Mouse (Mus musculus): ENCODE results near the gene Snai3. TPM values are rescaled to one million over a fixed set of nuclear protein-coding genes. Genes with fewer than 3 reads are reported as not detected.

Snai3 gene
- total RNA-seq, 2 experiments from 2014 or later: 5.7 to 14.7 TPM

DNA sequence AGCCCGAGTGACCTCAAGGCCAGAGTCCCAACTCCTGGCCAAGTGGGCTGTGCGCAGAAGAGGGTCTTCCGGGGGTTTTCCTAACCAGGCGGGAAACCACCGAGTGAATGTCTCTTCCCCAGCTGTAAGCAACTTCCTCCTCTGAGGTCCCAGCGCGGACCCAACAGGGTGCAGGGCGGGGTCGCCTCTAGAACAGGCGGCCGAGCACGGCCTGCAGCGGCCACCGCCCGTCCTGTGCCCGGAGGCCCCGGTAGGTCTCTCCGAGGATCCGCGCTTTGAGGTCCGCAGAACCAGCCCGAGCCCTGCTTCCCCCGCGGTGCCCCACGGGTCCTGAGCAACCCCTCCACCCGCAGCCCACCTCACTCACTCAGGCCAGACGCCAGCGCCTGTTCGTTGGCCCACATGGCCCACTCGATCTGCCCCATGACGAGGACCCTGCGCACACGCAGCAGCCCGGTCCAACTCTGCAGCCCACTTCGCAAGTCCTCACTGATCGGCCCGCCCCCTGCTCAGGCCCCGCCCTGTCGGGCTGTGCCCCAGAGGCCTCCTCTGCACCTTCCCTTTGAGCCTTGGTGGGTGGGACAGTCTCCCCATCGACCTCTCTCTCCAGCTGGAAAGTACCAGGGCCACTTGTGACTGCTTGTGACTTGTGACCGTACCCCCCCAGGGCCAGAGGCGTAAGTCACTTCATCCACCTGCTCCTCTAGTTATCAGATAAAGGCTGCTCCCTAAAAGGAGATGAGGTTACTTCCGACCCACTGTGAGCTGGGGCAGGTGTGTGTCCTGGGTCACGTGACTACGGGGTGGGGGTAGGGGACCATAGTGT is 27.9 kb downstream of the Snai3 start, which contains the start of gene Cyba:
Cyba (minus strand) TSS at position 488 of the 826 bp plus-strand sequence.
- DNase-seq (ENCODE audit: low spot score): peak; percentile 70

DNA sequence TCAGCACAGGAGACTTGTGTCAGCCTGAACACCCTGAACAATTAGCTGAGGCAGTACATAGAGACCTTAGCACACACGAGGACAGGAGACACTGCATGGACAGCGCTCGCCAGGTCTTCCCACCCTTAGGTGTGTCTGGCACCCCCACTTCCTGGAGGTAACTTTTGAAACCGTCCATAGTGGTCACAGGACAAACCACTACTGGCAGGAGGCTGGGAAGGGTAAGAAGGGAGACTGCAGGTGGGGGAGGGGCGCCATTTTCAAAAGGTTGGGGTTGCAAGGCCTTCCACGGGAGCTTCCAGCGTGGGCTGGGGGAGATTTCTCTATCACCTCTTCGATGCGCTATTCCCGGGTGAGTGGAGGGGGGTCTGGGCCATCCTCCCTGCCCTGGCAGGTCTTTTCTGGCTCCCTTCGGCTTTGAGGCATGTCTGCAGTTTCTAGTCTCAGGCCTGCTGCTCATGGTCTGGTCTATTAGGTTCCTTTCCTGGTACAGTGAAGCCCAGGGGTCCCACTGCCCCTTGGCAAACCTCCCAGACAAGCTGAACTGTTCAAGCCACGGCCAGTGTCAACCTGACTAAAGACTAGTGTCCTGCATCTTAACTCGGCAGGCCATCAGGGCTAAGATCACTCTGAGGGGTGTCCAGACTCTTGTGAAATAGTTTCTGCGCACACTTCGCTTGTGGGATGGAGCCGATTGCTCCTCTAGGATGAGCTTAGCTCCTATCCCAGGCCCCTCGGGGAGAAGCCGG is 28.7 kb downstream of the Snai3 start:
- no peak for DNase-seq (ENCODE audit: low spot score)

DNA sequence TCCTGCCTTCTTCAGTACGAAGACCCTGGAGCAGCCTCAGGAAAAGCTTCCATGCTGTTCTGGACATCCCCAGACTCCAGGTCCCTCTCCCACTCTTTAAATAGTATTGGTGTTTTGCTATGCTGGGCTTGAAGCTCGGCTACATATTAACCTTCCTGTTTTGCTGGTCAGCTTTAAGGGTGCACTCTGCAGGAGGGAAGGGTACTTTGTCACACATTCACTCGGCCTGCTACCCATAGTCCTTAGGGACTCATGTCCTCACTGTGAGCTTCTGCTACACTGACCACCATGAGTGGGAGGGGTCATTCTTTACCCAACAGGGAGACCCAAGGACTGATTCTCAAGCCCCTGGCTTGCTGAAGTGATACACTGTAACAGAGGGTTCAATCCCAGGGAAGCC is 29.9 kb downstream of the Snai3 start:
- no peak for DNase-seq (ENCODE audit: low spot score)

DNA sequence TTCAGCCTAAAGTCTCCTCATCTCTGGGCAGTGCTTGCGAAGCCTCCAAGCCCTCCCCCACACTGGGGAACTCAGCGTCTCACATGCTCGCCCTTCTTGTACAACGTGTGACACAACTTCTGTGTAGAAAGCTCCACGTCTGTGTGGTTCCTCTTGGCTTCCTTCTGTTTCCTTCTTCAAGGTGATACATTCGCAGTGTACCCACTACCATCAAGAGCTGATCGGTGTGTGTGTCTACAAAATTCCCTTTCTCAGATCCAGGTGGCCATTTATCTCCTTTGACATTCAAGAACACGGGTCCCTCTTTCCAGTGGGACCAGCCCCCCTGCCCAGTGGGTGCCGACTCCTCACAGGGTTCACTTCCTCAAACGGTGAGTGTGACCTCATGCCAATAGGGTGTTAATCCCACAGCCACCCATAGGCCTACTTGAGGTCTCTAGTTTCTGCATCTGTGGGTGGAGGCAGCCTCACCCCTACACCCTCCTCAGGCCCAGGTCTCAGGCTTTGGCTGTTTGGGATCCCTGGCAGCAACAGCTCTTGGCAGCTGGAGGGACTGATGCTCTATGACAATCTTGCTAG is 30.4 kb downstream of the Snai3 start:
- DNase-seq (ENCODE audit: low spot score): no peak

DNA sequence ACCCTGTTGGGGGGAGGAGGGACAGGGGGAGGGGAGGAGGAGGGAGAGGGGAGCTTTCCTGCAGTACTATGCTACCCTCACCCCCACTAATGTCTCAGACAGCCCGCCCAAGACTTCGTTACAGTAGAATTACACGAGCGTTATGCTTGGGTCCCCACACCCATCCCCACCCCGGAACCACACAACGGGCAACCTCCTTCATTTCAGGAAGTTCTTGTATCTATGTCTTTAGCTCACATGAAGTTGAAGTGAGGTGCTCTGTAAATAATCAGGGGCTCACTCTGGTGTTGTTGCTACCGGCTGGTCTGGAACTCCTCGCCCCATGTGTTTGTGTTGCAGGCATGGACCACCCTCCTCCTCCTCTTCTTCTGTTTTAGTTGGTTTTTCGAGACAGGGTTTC is 32.4 kb downstream of the Snai3 start:
- DNase-seq (ENCODE audit: low spot score): no peak

DNA sequence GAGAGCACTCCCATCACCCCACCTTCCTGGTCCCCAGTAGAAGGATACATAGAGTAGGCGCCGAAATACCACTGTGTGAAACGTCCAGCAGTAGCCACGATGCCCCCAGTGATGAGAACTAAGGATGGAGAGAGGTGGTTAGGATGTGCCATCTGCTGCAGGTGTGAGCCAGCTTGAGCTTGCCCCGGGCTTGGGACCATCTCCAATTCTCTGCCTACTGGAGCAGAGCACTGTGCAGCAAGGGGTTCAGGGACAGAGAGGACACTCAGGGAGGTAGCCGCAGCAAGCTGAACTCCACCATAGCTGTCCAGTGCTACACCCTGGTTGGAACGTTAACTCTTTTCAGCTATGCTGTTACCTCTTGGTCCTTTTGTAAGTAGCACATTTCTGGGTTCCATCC is 32.9 kb downstream of the Snai3 start:
- DNase-seq (ENCODE audit: low spot score): no peak

DNA sequence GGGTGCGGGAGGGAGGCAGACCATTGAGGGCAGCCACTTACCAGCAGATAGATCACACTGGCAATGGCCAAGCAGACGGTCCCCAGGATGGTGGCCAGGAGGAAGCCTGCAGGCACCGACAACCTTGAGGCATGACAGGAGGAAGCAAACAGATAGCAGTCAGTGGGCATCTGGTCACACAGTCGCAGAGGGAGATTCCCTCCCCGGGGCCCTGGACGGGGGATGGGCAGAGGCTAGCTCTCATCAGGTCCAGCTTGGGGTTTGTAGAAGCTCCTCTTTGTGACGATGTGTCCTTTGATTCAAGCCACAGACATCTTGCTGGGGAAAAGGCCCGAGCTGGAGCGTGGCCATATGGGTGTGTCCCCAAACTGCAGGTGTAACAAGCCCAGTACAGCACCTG is 34.4 kb downstream of the Snai3 start:
- DNase-seq (ENCODE audit: low spot score): no peak

DNA sequence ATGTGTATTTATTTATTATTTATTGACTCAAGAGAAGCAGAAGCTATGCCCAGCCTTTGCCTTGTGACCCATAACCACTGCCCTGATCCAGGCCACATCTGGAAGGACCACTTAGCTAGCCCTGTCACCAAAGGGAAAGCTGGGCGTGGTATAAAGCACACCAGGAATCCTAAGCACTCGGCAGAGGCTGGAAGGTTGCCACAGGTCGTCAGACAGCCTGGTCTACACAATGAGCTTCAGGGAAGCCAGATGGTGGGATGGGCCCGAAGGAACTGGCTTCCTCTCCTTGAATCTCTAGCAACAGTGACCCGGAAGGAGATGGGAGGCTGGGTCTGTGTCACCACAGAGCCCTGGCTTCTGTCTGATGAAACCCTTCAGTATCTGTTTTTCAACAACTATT is 36.9 kb downstream of the Snai3 start:
- DNase-seq (ENCODE audit: low spot score): peak; percentile 24

DNA sequence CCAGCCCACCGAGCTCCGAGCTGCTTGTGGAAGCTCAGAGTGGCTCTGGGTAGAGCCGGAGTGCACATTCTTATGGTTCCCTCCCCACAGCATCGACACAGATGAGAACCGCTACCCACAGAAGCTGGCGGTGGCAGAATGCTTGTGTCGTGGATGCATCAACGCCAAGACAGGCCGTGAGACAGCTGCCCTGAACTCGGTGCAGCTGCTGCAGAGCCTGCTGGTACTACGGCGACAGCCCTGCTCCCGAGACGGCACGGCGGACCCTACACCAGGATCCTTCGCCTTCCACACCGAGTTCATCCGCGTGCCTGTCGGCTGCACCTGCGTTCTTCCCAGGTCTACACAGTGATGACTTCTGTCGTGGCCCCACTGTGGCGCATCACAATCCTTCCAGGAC is 37.3 kb downstream of the Snai3 start:
- no peak for DNase-seq (ENCODE audit: low spot score)

DNA sequence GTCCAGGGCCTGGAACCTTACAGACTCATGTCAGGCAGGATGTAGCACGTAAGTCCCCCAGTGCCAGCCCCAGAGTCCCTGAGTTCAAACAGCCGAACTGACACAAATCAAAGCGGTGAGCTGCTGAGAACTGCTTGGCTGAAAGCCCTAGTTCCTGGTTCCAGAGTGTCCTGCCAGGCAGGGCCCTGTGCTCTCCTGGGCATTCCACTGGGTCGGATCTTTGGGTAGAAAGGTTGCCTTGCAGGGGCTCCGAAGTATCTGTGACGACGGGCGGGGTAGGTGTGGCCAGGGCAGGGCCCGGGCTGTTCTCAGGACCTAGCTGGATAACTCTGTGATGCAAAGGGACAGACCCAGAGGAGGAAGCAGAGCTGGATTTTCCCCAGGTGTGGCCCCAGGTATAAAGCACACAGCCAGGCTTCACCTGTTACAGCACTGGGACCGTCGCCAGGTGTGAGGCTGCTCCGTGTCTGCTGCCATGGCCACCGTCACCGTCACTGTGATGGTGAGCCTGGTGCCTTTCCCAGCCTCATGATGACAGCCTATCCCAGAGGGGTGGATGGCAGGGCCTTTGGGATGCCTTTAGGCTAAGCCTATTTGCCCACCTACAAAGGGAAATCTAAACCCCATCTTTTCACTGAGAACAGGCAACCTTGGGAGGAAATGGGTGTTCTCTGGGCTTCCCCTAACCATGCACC is 39.0 kb downstream of the Snai3 start, which contains the start of gene Il17c:
Il17c (plus strand) TSS at position 645 of the 695 bp plus-strand sequence.
- no peak for DNase-seq (ENCODE audit: low spot score)

DNA sequence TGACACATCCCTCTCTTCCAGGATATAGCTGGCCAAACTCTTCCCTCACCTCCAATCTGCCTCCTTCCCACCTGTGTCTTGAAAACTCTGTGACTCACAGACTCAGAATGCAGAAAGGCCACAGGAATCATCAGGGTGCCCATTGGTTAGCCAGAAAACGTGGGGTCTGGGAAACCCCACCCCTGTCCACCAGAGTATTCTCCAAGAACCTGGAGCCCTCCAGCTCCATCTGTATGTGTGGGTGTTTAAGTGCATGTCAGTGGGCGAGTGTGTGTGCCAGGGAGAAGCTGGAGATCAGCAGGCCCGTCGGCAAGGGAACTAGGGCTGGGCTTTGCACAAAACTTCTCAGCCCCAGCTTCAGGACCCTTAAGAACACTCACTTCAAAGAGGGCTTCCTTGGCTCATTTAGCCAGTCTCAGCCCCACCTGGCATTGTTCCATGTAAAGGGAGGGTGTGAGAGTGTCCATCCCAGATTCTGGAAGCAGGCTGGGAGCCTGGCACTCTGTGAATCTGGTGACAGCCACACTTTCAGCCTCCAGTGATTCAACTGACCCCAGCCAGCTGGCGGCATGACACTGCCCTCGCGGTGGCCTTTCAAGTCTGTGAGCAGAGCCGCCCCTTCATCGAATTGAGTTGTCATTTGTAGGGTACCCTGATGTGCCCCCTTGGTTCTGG is 40.5 kb downstream of the Snai3 start:
- DNase-seq (ENCODE audit: low spot score): no peak

DNA sequence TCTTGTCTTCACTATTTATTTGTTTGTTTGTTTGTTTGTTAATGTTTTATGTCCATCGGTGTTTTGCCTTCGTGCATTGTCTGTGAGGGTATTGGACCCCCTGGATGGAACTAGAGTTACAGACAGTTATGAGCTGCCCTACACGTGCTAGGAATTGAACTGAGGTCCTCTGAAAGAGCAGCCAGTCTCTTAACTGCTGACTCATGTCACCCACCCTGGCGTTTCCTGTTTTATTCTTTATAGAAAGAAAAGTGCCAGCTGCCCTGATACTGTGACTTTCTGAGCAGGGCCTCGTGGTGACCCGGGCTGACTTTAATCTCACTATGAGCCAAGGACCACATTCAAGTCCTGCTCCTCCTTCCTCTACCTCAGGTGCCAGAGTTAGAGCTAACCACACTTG is 45.0 kb downstream of the Snai3 start:
- no peak for DNase-seq (ENCODE audit: low spot score)

DNA sequence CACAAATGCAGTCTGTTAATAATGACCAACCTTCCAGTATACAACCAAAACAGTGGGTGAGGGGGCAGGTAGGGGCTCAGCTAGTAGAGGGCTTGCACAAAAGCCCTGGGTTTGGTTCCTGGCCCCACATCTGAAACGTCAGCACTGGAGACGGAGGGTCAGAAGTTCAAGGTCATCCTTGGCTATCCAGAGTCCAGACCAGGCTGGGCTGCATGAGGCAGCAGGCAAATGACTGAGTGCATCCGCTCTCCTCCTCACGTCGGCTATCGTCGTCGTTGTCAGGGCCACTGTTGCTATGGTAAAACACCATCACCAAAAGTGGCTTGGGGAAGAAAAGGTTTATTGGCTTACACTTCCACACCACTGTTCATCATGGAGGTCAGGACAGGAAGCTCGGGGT is 46.2 kb downstream of the Snai3 start:
- no peak for DNase-seq (ENCODE audit: low spot score)

DNA sequence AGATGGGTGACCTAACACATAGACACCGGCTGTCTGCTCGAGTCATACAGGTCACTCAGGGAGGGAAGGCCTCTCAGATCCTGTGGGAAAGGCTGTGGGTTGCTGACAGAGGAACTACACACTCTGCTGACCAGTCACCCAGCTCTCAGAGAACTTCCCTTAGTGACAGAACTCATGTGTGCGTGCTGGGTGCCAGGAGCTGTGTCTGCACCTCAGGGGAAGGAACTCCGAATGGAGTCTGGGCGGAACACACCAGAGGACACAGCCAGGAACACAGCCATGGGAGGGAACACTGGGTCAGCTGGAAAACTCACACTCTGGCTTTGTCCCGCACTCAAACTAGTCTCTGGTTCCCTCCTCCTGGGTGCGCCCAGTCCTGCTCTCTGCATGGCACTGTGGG is 52.9 kb downstream of the Snai3 start:
- peak; percentile 27 for DNase-seq (ENCODE audit: low spot score)

DNA sequence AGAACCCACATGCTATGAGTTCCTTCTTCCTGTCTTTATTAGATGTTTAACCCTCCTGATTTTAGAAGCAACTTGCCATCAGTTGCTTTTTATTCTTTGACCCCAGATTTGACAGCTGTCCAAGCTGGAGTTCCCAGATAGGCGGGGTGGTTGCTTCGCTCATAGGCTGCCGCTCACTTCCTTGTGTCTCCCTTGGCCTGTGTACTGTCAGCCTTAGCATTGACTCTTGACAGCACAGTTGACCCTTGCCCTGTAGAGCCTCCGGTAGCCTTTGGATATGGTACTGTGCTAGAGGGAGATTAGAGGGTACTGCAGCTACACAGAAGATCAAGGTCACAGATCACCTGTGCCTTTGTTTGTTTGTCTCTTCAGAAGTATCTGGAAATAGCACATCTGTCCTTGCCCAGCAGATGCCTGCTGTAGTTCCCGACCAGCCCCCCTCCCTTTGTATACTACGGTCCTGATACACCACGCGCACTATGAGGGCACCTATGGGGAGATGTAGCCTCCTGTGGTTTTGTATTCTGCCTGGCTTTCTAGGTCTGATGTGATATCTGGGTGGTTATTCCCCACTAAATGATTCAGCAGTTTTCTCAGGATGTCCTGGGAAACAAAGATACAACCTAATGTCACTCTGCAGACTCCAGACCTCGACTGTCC is 55.3 kb downstream of the Snai3 start:
- DNase-seq (ENCODE audit: low spot score): no peak

Small RNA genes within 50 kb of the gene (microRNA-seq; reads per million reads assigned to microRNA genes)
- not detected for gene Gm24366

Other genes with a start within 250 kb of the Snai3 start
- 1 to 10 TPM; 6.6 to 7.5 TPM for gene Zfpm1, start 178.6 kb downstream of the Snai3 start, total RNA-seq (2021)
- not detected for gene Trhr2, start 100.0 kb downstream of the Snai3 start, total RNA-seq (2021)
- gene Zc3h18, start 84.1 kb downstream of the Snai3 start, total RNA-seq (2021): 10 to 100 TPM; 26.5 to 27.9 TPM
- not detected for gene Il17c, start 38.7 kb downstream of the Snai3 start, total RNA-seq (2021)
- gene Cyba, start 27.8 kb downstream of the Snai3 start, total RNA-seq (2021): 1 to 10 TPM; 4.5 to 8.6 TPM
- gene Mvd, start 17.3 kb downstream of the Snai3 start, total RNA-seq (2021): 1 to 10 TPM; 3.9 to 5.6 TPM
- 10 to 100 TPM; 35.0 to 37.7 TPM for gene Rnf166, start 15.3 kb upstream of the Snai3 start, total RNA-seq (2021)
- 1 to 10 TPM; 6.3 to 7.6 TPM for gene Ctu2, start 15.4 kb upstream of the Snai3 start, total RNA-seq (2021)
- 10 to 100 TPM; 11.5 to 13.2 TPM for gene Piezo1, start 90.6 kb upstream of the Snai3 start, total RNA-seq (2021)
- under 1 TPM; 0.30 to 0.66 TPM for gene Cdt1, start 107.3 kb upstream of the Snai3 start, total RNA-seq (2021)
- gene Aprt, start 116.2 kb upstream of the Snai3 start, total RNA-seq (2021): 10 to 100 TPM; 39.6 to 40.1 TPM
- gene Galns, start 150.7 kb upstream of the Snai3 start, total RNA-seq (2021): 1 to 10 TPM; 1.0 to 1.1 TPM
- gene Trappc2l, start 150.9 kb upstream of the Snai3 start, total RNA-seq (2021): 10 to 100 TPM; 39.9 to 46.1 TPM
- gene Pabpn1l, start 162.0 kb upstream of the Snai3 start, total RNA-seq (2021): not detected
- gene Cbfa2t3, start 238.4 kb upstream of the Snai3 start, total RNA-seq (2021): 10 to 100 TPM; 16.1 to 25.9 TPM

Measured in gastrocnemius, adult 18-20 months (tissue).